Mouse (Mus musculus) C2C12 (cell line): ENCODE measurements around the gene D8Ertd738e.

Experiments used
- CEBPB ChIP-seq: IDR thresholded peaks from one replicate; pipeline ENCODE4 v1.6.1; 2011; ENCODE audit warnings: low read depth, mild to moderate bottlenecking, control low read depth, moderate library complexity
- CTCF ChIP-seq: IDR thresholded peaks from one replicate; pipeline ENCODE4 v1.5.1; 2011; ENCODE audit not compliant: control insufficient read depth, insufficient read depth, insufficient read length
- FOSL1 ChIP-seq: IDR thresholded peaks from one replicate; pipeline ENCODE4 v1.8.0; 2011; ENCODE audit warnings: mild to moderate bottlenecking, low read length; ENCODE audit not compliant: poor library complexity, insufficient read depth, severe bottlenecking
- MAX ChIP-seq: IDR thresholded peaks from one replicate; pipeline ENCODE4 v1.6.1; 2011; ENCODE audit warnings: mild to moderate bottlenecking, control low read depth
- MYOG ChIP-seq: IDR thresholded peaks from one replicate; pipeline ENCODE4 v1.6.1; 2011; ENCODE audit not compliant: control insufficient read depth, insufficient read length; ENCODE audit errors: extremely low read depth
- USF1 ChIP-seq: IDR thresholded peaks from one replicate; pipeline ENCODE4 v1.6.1; 2011; ENCODE audit warnings: low read depth, mild to moderate bottlenecking, control low read depth, moderate library complexity

DNA sequence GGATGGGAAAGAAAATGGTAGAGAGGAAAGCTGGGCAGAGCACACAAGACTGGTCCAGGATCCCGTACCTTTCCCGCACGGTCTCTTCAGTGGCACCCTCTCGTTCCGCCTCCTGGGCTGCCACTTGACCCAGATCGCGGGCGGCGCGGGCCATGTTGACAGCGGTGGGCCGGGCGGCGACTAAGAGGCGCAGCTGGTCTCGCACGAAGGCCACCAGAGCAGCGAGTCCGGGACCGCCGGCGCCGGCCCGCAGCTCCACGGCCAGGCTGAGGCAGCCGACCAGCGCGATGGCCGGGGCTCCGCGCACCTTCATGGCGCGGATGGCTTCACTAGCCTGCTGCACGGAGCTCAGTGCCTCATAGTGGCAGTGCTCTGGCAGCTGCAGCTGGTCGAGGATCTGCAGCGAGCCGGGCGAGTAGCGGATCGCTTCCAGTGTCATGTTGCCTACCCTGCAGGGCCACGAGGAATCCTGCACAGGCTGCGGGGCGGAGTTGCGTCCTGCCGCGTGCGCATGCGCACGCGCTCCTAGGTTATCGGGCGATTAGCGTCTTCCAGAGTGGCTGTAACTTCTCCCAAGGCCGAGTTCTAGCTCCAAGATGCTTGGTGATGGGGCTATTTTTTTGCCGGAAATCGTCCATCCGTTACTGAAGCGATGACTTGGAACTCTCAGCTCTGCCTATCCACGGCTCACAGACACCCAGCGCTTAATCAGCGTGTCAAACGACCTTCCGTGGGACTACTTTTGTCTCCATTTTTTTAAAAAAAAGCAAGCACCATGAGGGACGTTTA lies 7.5 kb upstream of the D8Ertd738e start, which contains the start of gene Mri1:
- peak; percentile 92 for TF ChIP-seq MAX
- TF ChIP-seq CTCF: no peak
- no peak for TF ChIP-seq MYOG
- no peak for TF ChIP-seq USF1
- TF ChIP-seq CEBPB: no peak
- no peak for TF ChIP-seq FOSL1
